Mouse (Mus musculus): Measurements from ENCODE around the gene Atp6v0d1.
A peak's percentile ranks its signal among the peaks of the same experiment; 100 is the strongest.
"Not testable (repeated sequence)": the region's sequence is repeated elsewhere in the genome, so short reads cannot be mapped to it uniquely, and the experiment has no call there.

Gene Atp6v0d1

DNA sequence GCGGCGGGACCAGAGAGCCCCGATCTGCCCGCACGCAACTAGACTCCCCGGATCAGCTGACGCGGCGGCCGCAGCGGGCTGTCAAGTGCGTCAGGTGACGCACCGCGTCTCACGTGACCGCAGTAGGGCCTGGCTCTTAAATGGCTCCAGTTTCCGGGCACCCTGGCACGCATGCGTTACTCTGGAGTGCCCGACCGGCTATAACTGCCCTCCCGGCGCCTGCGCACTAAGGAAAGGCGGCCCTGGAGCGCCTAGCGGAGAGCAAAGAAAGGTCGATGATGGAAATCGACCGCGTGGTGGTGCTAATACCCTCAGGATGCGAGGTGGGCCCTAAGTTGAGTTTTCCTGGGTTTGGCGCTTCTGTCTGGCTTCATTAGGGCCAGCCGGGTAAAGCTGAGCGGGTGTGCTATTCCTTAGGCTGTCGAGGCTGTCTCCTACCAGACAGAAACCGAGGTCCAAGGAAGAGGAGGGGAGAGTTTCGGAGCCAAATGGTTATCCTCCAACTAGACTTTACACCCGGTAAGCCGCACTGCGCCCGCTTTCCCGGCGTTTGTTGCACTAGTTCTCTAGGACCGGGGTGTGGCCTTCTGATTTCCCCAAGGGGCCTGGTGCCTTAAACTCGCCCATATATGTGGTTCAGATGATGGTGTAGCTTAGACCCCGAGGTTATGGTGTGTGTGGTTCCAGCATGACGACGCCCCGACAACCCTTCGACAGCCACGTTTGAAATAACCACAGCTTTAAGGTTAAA, at the start of gene Atp6v0d1:
Gene Atp6v0d1, minus strand, starts transcription at position 96 of the 751 bp plus-strand sequence.
- peak; percentile 100 for DNase-seq

DNA sequence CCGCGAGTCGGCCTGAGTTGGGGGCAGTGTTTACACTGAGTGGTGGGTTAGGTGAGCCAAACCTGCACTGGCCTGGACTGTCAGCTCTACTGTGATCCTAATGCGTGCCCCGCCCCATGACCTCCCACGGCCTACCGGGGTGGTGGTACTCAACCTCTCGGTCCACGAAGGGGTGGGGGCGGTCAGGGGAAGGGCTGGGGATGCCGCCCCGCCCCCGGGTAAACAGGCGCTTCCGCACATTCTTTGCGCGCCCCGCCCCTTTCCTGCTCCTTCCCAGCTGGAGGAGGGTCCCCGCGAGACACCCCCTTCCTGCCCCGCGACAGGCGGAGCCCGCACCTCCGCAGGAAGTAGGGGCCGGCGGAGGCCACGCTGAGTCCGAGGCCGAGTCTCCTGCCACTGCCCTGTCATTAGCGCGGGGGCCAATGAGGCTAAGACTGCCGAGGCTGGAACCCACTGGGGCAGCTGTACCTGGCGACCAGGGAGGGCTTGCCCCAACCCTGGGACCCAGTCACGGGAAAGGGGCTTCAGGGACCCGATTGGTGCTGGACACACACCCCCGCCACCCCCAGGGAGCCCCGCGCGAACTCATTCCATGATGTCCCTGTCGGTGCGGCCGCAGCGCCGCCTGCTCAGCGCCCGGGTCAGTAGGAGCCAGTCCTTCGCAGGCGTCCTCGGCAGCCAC, 48.1 kb upstream of the Atp6v0d1 start:
- DNase-seq, result no peak

DNA sequence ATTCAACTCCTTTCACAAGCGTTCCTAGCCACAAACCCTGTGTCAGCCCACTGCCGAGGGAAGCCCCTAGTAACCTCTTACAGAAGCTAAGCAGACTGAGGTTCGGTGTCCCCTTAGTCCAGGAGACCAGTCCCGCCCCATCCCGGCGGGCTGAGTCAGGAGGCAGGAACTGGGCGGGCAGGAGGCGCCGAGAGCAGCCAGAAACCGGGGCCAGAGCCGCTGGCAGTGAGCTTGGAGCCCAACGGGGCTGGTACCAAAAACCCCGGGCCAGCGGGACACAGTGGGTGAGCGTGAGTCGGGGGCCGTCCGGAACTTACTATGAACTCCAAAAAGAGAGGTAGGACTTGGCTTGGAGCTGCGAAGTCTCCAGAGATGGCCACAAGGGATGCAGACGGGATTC, 47.2 kb upstream of the Atp6v0d1 start:
- no peak for DNase-seq

DNA sequence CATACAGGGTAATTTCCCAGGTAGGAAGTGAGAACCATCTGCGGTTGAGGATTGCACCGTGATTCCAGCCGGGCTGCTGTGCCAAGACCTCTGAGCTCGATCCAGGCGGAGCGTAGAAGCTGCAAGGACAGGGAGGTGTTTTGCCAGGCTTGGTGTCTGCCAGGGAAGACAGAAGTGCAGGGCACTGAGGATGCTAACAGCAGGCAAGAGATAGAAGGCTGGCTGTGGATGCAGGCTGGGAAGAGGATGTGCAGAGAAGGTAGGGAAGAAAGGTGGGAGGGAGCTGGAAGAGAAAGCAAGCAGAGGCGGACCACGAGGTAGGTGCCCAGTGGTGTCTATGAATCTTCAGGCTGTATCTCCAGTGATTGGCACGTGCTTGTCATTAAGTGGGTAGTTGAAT, 46.0 kb upstream of the Atp6v0d1 start:
- no peak for DNase-seq

DNA sequence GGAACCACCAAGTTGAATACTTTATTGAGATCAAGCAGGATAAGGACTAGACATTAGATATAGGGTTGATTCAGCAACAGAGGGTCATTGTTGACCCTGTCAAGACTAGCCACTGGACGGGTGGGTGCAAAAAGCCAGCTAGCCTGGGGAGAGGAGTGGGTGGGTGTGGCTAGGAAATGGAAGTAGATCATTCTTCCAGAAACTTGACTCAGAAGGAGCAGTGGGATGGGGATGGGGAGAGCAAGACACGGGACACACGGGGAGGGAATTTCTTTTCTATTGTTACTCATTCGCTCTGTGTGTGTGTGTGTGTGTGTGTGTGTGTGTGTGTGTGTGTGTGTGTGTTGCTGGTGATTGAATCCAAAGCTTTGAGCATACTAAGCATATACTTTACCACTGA, 43.9 kb upstream of the Atp6v0d1 start:
- no peak for DNase-seq

DNA sequence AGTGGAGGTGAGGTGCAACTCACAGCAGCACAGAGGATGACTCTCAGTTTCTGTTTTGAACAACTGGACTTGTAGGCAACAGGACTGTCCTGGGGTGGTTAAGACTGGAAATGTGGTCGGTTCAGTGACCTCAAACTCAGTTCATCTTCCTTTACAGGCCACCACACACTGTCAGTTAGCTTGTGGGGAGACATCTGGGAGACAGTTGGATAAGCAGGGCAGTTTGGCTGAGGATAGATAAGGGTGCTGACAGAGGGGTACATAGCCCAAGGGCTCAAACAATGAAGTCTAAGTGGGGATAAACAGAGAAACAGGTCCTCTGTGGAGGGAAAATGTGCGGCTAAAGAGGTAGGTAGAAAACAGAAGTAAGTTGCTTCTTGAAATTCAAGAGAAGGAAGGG, 43.5 kb upstream of the Atp6v0d1 start:
- no peak for DNase-seq

DNA sequence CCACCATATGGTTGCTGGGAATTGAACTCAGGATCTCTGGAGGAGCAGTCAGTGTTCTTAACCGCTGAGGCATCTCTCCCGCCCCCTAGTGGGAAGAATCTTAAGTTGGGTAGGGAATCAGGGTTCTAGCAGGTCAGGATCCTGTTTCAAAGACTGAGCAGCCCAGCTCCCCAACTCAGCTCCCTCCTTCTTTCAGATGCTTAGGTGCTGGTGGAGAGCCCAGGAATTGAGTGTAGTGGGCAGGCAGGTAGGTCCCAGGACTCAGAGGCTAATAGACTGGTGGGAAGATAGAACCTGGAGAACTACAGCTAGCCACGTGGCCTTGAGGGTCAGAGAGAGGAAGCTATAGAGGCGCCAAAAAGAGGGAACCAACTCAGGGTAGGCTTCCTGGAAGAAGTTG, 41.8 kb upstream of the Atp6v0d1 start:
- DNase-seq, result no peak

DNA sequence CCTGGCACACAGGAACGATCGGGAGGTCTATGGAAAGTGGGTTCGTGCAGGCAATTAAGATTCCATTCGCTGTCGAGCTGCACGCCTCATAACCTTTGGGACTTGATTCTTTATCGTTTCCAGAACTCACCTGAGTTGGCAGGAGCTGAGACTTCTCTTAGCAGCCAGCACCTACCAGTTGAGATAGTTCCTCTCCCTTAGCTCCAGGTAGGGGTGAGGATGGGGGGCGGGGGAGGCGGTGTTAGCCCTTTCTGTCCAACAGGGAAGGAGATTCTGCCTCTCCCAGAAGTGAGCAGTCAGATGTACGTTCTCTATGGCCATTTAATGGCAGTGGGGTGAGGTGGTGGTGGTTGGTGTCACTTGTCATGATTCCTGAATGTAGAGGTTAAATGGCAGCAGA, 41.2 kb upstream of the Atp6v0d1 start:
- no peak for DNase-seq

DNA sequence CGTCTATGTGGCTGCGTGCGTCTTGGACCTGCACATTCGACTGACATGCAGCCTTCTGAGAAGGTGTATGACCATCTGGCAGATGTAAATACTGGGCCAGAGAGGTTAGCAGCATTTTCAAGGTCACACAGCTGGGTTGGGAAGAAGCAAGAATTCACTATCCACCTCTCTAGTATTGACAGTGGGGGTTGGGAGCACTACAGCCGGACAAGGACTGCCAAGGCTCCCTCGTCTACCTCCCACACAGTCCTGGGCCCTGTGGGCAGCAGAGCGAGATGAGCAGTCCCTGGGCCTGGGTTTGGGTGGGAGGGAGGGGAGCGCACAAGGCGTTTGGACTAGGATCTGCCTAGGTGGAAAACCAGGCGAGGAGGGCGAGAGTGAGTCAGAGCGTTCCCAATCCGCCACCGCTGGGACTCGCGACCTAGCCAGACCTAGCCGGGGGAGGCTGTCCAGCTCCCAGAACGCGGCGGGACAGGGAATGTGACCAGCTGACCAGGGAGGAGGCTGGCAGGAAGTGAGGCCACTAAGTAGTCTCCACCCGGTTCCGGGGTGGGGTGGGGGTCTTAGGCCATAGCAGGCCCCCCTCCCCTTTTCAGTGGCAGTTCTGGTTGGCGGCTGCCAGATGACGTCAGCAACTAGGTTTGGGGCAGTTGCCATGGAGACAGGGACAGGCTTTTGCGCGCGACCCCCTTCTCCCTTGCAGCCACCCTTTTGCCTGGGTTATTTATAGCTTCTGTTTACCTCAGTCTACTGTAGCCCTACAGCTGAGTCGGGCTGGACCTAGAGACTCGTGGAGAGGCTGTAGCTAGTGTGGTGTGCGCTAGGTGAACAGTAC, 40.6 kb upstream of the Atp6v0d1 start:
- DNase-seq, result peak; percentile 86

DNA sequence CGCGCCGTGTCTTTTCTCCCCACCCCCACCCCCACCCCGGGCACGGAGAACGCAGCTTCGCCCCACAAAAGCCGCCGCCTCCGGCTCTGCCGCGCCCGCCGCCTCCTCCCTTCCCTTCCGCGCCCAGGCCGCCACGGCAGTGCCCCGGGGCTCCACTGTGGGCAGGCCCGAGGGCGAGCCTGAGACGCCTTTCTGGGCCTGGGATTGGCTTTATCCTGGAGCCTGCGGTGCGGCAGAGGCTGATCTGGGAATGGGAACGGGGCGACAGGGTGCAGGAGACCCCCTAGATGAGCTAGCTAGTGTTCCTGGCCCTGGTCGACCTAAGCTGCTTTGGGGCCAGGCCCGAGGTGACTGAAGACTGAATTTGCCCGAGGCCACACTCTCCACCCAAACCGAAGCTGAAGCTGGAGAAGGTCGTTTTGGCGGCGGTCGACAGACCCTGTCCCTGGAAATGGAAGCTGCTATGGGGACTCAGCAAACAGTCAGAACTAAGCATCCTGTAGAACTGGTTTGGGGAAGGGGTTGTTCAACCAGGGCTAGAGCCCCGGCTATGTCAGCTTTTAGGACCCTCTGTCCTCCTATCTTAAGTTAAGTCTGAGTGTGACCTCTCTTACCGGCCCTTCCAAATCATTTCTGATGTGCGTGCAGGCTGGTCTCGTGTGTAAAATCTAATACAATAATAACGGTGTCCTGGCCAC, 39.8 kb upstream of the Atp6v0d1 start:
- no peak for DNase-seq

DNA sequence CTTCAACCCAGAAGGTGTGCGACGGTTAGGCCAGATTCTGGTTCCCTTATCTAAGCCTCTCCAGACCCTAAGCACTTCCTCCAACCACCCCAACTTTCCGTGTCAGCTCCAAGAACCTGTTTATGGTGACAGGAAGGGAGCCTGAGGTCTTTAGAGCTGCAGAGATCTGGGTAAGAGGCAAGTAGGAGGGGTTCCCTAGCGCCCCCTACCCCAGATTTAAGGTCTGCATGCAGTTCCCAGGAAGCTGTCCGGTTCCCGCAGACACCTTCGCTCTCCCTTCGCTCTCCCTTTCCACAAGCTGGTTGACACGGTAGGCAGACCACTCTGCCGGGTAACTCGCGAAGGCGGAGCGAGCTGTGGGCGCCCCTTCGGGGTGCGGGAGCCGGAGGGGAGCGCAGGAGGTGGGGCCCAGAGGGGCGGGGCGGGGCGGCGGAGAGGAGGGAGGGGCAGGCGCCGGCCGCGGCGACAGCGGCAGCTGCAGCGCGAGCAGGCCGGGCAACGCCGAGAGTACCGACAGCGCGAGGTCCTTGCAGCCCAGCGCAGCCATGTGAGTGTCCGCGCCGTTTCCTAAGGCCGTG, 39.0 kb upstream of the Atp6v0d1 start, which contains the start of gene Ripor1:
Gene Ripor1, plus strand, starts transcription at position 452 of the 578 bp plus-strand sequence.
- peak; percentile 75 for DNase-seq

DNA sequence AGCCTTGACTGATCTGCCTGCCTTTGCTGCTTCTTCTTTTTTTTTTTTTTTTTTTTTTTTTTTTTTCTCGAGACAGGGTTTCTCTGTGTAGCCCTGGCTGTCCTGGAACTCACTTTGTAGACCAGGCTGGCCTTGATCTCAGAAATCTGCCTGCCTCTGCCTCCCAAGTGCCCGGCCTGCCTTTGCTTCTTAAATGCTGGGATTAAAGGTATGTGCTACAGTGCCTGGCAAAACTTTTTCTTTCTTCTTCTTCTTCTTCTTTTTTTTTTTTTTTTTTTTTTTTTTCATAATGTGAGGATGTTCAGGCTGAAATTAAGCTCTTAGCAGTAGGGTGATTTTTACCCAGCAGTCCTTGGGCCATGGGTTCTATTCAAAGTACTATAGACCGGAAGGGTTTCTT, 36.7 kb upstream of the Atp6v0d1 start:
- DNase-seq, result not testable (repeated sequence)

DNA sequence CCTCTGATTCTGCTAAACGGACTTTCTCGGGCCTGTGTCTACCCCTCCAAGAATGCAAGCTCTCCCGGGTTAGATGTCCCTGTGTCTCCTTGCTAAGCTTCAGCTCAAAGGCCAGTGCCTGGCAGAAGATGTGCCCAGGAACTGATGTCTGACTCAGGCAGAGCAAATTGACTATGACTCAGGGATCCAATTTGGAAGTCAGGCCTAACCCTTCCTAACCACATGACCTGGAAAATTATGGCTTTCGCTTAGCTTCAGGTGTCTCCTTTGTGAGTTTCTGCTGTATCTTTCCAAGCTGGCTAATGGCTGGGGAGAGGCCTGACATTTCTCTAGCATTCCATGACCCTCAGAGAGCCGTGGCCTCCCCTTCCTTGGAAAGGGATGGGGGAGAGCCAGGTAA, 35.5 kb upstream of the Atp6v0d1 start:
- DNase-seq, result no peak

DNA sequence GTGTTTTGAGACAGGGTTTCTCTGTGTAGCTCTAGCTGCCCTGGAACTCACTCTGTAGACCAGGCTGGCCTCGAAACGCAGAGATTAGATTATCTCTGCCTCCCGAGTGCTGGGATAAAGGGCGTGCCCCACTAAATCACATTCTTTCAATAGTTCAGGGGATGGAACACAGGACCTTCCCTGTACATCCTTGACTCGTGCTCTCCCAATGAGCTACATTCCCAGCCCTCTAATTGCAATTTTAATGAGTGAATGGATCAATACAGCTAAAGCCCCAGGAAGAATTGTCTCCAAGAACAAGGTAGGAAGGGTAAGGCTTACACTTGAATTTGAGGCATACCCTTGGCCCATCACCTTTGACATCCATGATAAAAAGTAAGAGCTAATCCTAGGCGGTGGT, 32.9 kb upstream of the Atp6v0d1 start:
- no peak for DNase-seq

DNA sequence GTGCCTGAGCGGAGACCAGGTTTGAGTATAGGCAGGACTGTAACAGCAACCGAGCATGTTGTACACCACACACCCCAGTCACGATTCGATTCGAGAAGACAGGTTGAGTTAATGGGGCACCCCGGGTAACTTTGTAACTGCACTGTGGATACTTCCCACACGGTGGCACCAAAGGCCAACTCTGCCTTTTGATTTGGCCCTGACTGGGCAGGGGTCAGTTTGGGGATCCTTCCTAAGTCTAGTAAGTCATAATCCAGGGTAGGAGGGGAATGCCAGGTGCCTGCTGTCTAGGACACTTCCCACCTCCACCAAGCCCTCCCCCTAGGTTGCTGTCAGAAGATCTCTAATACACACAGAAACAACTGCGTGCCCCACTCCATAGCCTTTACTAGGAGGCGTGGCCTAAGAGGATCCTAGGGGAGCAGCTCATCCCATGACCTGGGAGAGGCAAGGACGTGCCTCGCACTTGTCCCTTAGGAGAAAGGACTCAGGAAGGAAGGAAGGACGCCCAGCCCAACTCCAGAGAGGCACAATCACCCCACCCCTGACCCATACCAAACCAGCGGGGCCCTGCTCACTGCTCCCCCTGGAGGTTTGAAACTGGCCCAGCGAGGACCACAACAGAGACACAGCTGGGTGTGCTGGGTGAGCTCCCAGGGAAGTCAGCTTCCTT, 30.7 kb upstream of the Atp6v0d1 start:
- DNase-seq, result no peak

DNA sequence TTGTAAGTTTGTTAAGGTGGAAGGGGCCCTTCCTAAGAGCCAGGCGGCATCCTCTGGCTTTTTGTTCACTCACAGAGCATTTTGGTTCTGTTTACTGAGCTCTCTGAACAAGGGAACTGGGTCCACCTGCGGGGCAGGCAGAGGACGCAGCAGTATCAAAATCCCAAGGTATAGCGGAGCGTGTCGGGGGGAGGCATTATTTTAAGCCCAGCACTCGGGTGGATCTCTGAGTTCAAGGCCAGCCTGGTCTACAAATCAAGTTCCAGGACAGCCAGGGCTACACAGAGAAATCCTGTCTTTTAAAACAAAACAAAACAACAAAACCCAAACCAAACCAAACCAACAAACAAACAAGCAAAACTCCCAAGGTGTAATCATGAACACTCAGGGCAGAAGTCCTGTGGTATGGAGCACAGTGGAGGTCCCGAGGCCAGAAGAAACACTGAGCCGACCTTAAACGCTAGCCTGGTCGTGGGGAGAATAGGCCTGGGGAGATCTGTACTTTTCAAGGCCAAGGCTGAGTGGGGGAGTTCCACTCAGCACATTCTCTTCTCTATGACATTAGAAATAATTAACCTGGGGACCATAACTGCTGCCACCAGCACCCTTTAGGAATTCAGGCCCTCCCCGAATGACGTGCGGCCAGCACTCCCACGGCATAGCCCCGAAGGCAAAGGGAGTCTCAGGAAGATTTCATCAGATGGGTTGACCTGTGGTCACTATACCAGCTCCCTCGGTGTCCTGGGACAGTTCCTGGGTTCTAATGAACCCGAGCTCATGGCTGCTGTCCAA, 28.8 kb upstream of the Atp6v0d1 start:
- DNase-seq, result no peak

DNA sequence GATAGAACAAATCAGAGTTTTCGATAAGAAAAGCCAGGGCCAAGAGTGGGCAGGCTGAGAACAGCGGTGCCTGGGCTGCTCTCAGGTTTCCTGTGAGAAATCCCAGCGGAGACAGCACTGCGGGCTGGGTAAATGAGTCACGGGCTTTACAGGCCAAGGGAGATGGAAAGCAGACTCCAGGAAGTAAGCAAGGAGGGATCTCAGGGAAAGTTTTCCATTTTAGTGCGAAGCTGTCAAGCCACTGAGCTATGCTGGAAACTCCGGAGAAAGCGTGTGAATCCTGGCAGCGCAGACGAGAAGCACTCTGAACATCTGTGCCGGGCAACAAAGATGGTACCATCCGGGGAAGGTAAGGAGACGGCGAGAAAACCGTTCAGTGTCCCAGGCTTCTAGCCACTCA, 28.0 kb upstream of the Atp6v0d1 start:
- peak; percentile 71 for DNase-seq

DNA sequence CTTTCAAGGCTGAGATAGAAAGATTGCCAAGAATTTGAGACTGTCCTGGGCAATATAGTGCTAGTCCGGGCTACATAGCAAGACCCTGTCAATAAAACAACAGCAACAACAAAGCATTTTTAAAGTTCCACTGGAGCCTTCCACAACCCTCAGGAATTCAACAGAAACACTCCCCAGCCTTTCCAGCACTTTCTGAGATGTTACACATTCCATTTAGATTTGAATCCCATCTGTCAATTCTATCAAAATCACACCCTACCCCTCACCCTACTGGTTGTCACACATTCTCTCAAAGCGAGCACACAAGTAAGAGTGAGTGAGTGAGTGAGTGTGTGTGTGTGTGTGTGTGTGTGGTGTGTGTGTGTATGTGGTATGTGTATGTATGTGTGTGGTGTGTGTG, 26.6 kb upstream of the Atp6v0d1 start:
- no peak for DNase-seq

DNA sequence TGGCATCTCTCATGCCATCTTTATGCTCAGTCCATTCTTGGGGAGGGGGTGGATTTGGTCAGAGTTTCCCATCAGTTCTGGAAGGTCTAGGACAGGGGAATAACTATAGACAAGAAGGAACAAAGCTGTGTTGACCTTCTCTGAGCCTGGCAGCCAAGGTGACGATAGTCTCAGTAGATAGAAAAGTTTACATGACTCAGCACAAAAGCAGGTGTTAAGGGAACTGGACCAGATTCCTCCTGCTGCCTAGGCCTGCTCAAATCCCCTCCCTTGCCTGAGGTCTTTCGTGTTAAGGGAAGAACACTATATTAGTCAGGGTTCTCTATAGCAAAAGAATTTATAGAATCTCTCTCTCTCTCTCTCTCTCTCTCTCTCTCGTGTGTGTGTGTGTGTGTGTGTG, 13.9 kb upstream of the Atp6v0d1 start:
- DNase-seq, result no peak

DNA sequence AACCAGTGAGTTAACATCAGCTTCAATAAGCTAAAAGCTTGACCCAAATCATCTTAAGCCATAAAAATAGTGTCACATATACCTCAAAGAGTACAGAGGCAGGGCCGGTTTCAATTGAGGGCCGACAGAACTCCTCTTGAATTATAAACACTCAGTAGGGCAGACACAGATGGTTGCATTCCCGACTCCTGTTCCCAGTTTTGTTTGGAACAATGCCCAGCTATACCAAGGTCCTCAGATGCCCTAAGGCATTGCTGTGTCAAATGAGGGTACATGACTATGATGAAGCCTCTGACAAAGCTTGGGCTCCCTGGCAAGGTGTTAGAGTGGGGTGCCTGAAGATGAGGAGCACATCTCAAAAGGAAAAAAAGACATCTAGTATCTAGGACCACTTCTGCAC, 9.7 kb upstream of the Atp6v0d1 start:
- no peak for DNase-seq

DNA sequence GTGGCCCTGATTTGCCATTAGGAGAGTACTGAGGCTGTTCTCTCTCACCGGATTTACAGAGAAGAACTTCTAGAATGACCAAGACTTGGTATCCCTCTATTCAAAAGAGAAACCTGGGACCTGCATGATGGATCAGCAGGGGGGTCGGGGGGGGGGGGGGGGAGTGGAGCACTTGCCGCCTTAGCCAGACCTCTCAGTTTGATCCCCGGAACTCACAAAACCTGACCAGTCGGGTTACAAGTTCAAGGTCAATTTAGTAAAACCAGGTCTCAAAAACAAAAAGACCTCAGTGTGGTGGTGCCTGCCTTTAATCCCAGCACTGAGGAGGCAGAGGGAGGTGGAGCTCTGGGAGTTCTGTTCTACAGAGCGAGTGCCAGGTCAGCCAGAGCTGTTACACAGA, 8.9 kb upstream of the Atp6v0d1 start:
- DNase-seq, result no peak
